Mouse (Mus musculus) heart, adult 11 months (tissue): ENCODE measurements around the gene Fam76a.

Experiments
- DNase-seq: peaks from one replicate; pipeline ENCODE4 v3.0.0; 2022

Fam76a gene

GRCm38 (mm10) chr4:132884064-132884843 lies 38.1 kb downstream of the Fam76a start, which contains the start of gene Stx12:
TSS of gene Stx12 (minus strand) at chr4:132884509.
- DNase-seq = peak; percentile 100

- no peak for DNase-seq
Observed at GRCm38 (mm10) chr4:132883561-132884063, 38.7 kb downstream of the Fam76a start.

- no peak for DNase-seq
Observed at GRCm38 (mm10) chr4:132874363-132875097, 47.8 kb downstream of the Fam76a start.

- no peak for DNase-seq
Observed at GRCm38 (mm10) chr4:132873481-132874362, 48.6 kb downstream of the Fam76a start.

- DNase-seq = no peak
Observed at GRCm38 (mm10) chr4:132871116-132871515, 51.2 kb downstream of the Fam76a start.

- DNase-seq = no peak
Observed at GRCm38 (mm10) chr4:132864856-132865255, 57.5 kb downstream of the Fam76a start.

- no peak for DNase-seq
Observed at GRCm38 (mm10) chr4:132863012-132863411, 59.3 kb downstream of the Fam76a start.

GRCm38 (mm10) chr4:132860880-132861279 lies 61.5 kb downstream of the Fam76a start:
- DNase-seq = no peak
